Mouse (Mus musculus): Measurements from ENCODE around the gene Serpinb3a.
"Not testable (repeated sequence)": the region's sequence is repeated elsewhere in the genome, so short reads cannot be mapped to it uniquely, and the experiment has no call there.

Gene Serpinb3a

DNA sequence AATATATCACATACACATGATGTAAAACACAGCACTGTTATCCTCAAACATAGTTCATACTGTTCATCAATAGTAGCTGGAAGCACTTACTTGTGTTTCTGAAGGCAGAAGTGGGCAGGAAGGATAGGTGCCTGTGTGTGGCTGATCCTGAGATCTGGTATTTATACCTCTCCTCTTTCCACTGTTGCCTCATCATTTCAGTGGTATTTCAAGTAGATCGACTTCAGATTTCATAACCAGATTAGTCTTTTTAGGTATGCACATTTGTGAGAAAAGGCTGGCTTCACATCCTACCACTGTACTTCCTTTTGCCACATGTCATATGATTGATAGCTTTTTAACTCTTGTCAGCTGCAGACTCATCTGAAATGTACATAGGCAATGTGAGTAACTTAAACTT is at the start of gene Serpinb3a:
TSS of gene Serpinb3a (minus strand) at position 101 of the 400 bp plus-strand sequence.
- no peak for DNase-seq (ENCODE audit: low read depth)

DNA sequence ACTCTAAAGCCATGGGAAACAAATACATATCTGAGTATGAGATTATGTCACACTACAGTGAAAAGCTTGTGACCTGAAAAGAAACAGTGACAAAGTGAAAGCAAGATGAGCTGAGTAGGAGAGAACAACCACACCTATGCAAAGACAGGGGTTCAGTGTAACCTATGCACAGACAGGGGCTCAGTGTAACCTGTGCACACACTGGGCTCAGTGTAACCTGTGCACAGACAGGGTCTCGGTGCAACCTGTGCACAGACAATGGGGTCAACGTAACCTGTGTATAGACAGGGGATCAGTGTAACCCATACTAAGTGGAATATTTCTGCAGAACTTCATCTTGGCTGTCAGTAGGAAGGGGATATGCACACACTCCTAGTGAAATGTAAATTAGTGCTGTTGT is 46.3 kb upstream of the Serpinb3a start:
- no peak for DNase-seq (ENCODE audit: low read depth)

DNA sequence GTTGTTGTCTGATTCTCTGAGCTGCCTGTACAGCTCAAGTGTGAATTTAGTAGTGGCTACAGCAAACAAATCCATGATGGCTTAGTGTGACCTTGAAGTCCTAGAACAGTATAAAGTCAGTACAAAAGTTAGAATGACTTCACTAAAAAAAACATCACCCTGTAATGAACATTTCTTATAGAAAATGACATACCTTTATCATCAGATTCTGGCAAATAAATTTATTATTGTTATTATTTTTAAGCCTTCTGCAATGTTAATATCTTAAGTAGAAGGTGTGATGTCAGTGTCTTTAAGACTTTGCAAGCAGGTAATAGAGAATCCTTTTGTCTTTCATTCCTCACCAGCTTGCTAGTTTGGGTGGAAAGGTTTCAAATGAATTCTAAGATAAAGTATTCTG is 31.3 kb upstream of the Serpinb3a start, which contains the start of gene Serpinb3d:
TSS of gene Serpinb3d (minus strand) at position 101 of the 400 bp plus-strand sequence.
- DNase-seq (ENCODE audit: low read depth) = no peak

DNA sequence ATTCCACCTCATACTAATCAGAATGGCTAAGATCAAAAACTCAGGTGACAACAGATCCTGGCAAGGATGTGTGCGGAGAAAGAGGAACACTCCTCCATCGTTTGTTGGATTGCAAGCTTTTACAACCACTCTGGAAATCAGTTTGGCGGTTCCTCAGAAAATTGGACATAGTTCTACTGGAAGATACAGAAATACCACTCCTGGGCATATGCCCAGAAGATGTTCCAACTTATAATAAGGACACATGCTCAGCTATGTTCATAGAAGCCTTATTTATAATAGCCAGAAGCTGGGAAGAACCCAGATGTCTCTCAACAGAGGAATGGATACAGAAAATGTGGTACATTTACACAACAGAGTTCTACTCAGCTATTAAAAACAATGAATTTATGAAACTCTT is 17.9 kb downstream of the Serpinb3a start:
- DNase-seq (ENCODE audit: low read depth) = not testable (repeated sequence)

DNA sequence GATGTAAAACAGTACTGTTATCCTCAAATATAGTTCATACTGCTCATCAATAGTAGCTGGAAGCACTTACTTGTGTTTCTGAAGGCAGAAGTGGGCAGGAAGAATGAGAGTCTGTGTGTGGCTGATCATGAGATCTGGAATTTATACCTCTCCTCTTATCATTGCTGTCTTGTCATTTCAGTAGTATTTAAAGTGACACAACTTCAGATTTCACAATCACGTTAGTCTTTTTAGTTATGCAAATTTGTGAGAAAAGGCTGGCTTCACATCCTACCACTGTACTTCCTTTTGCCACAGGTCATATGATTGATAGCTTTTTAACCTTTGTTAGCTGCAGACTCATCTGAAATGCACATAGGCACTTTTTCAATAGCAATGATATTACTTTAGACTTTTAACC is 26.2 kb downstream of the Serpinb3a start:
- no peak for DNase-seq (ENCODE audit: low read depth)

DNA sequence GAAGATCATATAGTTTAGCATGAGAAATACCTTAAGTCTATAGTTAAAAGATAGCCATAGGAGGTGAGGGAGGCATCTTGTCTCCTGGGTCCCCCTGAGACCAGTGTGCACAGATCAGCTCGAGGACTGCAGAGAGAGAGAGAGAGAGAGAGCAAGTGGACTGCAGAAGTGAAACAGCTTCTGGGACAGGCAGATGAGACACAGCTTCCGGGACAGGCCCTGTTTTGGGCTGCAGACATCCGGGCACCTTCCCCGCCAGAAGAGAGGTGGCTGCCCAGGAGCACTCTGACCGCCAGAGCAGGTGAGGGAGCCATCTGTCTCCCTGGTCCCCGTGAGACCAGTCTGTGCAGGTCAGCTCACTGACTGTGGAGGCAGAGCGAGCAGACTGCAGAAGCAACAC is 36.9 kb downstream of the Serpinb3a start:
- DNase-seq (ENCODE audit: low read depth) = no peak

DNA sequence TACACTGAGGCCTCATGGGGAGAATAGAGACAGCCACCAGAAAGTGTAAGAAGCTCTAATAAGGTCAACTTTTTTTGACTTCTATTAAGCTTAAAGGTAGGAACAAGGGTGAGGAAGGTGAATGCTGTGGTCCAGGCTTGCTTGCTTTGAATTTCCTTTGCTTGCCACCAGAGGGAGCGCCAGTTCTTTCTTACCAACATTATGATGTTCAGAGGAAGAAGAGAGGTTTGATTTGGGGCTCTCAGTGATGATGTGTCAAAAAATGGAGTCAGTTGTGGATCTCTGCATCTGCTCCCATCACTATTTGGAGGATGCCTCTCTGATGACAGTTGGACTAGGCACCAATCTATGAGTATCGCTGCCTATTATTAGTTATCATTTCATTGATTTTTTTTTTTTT is 37.6 kb downstream of the Serpinb3a start:
- DNase-seq (ENCODE audit: low read depth) = peak; percentile 8

DNA sequence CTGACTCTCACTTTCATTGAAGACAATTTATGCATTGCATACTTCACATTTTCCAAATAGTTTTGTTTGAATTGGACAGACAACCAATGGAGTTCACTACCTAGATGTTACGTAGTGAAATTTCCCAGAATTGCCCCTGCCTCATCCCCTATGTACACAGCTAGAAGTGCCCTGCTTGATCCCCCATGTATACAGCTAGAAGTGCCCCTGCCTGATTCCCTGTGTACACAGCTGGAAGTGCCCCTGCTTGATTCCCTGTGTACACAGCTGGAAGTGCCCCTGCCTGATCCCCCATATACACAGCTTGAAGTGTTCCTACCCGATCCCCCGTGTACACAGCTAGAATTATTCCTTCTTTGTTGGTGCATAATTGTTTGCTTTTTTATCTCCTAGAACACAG is 45.8 kb downstream of the Serpinb3a start:
- no peak for DNase-seq (ENCODE audit: low read depth)

DNA sequence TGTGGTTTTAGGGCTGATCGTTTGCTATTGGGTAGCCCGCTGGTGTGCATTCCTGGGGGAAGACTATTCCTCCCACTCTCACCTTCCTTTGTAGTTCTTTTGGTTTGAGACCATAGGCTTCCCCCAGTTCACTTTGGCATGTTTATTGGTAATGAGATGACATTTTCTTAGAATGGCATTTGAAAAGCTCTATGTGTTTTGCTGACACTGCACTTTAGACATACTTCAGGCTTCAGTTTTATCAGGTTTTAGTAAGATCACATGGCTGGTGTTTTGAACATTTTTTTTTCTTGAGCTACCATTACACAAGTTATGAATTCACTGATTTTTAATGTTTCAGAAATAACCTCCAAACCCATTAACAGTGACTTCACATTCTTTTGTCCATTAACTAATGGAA is 50.3 kb downstream of the Serpinb3a start:
- DNase-seq (ENCODE audit: low read depth) = no peak

DNA sequence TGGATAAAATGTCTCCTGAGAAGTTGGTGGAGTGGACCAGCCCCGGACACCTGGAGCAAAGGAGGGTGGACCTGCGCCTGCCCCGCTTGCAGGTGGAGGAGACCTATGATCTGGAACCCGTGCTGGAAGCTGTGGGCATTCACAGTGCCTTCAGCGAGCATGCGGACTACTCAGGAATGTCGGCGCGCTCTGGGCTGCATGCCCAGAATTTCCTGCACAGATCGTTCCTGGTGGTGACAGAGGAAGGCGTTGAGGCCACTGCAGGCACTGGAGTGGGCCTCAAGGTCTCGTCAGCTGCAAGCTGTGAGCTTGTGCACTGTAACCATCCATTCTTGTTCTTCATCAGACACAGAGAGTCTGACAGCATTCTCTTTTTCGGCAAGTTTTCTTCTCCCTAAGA is 51.7 kb downstream of the Serpinb3a start:
- DNase-seq (ENCODE audit: low read depth) = no peak

Data from c-Kit-positive CD71-negative TER-119-negative erythroid progenitor cells, embryonic 14.5 days (primary cell).